Mouse (Mus musculus): ENCODE results near the gene Sf3b4.
A peak's percentile ranks its signal among the peaks of the same experiment; 100 is the strongest.

The Sf3b4 gene

GRCm38 (mm10) chr3:96172197-96173178, at the start of gene Sf3b4:
Sf3b4 (plus strand) TSS chr3:96172332.
- DNase-seq (ENCODE audit: low spot score) = peak; percentile 87

GRCm38 (mm10) chr3:96124235-96124634, 47.9 kb upstream of the Sf3b4 start:
- no peak for DNase-seq (ENCODE audit: low spot score)

GRCm38 (mm10) chr3:96128128-96128527, 44.0 kb upstream of the Sf3b4 start:
- DNase-seq (ENCODE audit: low spot score) = peak; percentile 9

- no peak for DNase-seq (ENCODE audit: low spot score)
These were observed 39.7 kb upstream of the Sf3b4 start for GRCm38 (mm10) chr3:96132478-96132877.

- no peak for DNase-seq (ENCODE audit: low spot score)
These were observed 38.7 kb upstream of the Sf3b4 start for GRCm38 (mm10) chr3:96133327-96133905.

GRCm38 (mm10) chr3:96135011-96135410, 37.1 kb upstream of the Sf3b4 start:
- no peak for DNase-seq (ENCODE audit: low spot score)

GRCm38 (mm10) chr3:96147950-96148349, 24.2 kb upstream of the Sf3b4 start:
- no peak for DNase-seq (ENCODE audit: low spot score)

- no peak for DNase-seq (ENCODE audit: low spot score)
These were observed 20.3 kb upstream of the Sf3b4 start for GRCm38 (mm10) chr3:96151836-96152235.

GRCm38 (mm10) chr3:96152611-96153010, 19.5 kb upstream of the Sf3b4 start:
- no peak for DNase-seq (ENCODE audit: low spot score)

- no peak for DNase-seq (ENCODE audit: low spot score)
These were observed 16.6 kb upstream of the Sf3b4 start for GRCm38 (mm10) chr3:96155501-96155900.

- DNase-seq (ENCODE audit: low spot score) = no peak
These were observed 12.3 kb upstream of the Sf3b4 start for GRCm38 (mm10) chr3:96159820-96160219.

- no peak for DNase-seq (ENCODE audit: low spot score)
These were observed 11.8 kb upstream of the Sf3b4 start for GRCm38 (mm10) chr3:96160222-96160802.

GRCm38 (mm10) chr3:96160803-96161516, 11.2 kb upstream of the Sf3b4 start:
- DNase-seq (ENCODE audit: low spot score) = no peak

- no peak for DNase-seq (ENCODE audit: low spot score)
These were observed 10.0 kb upstream of the Sf3b4 start, which contains the start of gene Mtmr11 for GRCm38 (mm10) chr3:96161869-96162840. Mtmr11 (plus strand) TSS chr3:96162004.

GRCm38 (mm10) chr3:96163040-96163439, 9.1 kb upstream of the Sf3b4 start:
- DNase-seq (ENCODE audit: low spot score) = no peak

GRCm38 (mm10) chr3:96168466-96169158, 3.5 kb upstream of the Sf3b4 start:
- DNase-seq (ENCODE audit: low spot score) = no peak

- no peak for DNase-seq (ENCODE audit: low spot score)
These were observed 1.9 kb upstream of the Sf3b4 start for GRCm38 (mm10) chr3:96170276-96170675.

GRCm38 (mm10) chr3:96170976-96171545, 1.1 kb upstream of the Sf3b4 start:
- no peak for DNase-seq (ENCODE audit: low spot score)

- DNase-seq (ENCODE audit: low spot score) = no peak
These were observed 442 bp upstream of the Sf3b4 start for GRCm38 (mm10) chr3:96171583-96172196.

GRCm38 (mm10) chr3:96173185-96173584, 1.1 kb downstream of the Sf3b4 start:
- DNase-seq (ENCODE audit: low spot score) = no peak

All from testis, postnatal 14 days (tissue).